Mouse (Mus musculus) thymus, adult 2 months (tissue): ENCODE results near the gene Pxdn.

Experiments
- CTCF ChIP-seq: fragments of 200-500 bp; IDR thresholded peaks from 2 replicates; pipeline ENCODE4 v1.5.1; 2012; ENCODE audit warnings: mild to moderate bottlenecking, control low read depth, low read length, moderate library complexity, borderline replicate concordance; ENCODE audit not compliant: control insufficient read depth, poor library complexity, insufficient read depth; ENCODE audit errors: extremely low read depth
- POLR2A ChIP-seq: fragments of 200-500 bp; IDR thresholded peaks from 2 replicates; pipeline ENCODE4 v1.6.1; 2012; ENCODE audit warnings: mild to moderate bottlenecking, low read length, control low read depth, moderate library complexity; ENCODE audit not compliant: control insufficient read depth, poor library complexity, insufficient read depth; ENCODE audit errors: extremely low read depth

GRCm38 (mm10) chr12:30048848-30049247 lies 111.4 kb downstream of the Pxdn start:
- TF ChIP-seq CTCF (no peak), POLR2A (no peak)
